Mouse (Mus musculus): ENCODE measurements around the gene Vps37b.

The Vps37b gene

GRCm38 (mm10) chr5:124000824-124001223, 31.2 kb downstream of the Vps37b start:
- peak; percentile 95 to 96 for DNase-seq

- no peak for DNase-seq
These were observed 33.7 kb downstream of the Vps37b start for GRCm38 (mm10) chr5:123998370-123998769.

GRCm38 (mm10) chr5:123997811-123998210, 34.3 kb downstream of the Vps37b start:
- peak in 1 of 2 experiments; percentile 69 for DNase-seq

GRCm38 (mm10) chr5:123997211-123997751, 34.8 kb downstream of the Vps37b start:
- peak; percentile 71 to 74 for DNase-seq

- DNase-seq, result no peak
These were observed 35.4 kb downstream of the Vps37b start for GRCm38 (mm10) chr5:123996695-123997094.

- peak in 1 of 2 experiments; percentile 69 for DNase-seq
These were observed 35.9 kb downstream of the Vps37b start for GRCm38 (mm10) chr5:123996194-123996593.

- DNase-seq, result no peak
These were observed 36.7 kb downstream of the Vps37b start for GRCm38 (mm10) chr5:123995388-123995787.

- no peak for DNase-seq
These were observed 37.6 kb downstream of the Vps37b start for GRCm38 (mm10) chr5:123994468-123994867.

GRCm38 (mm10) chr5:123993263-123994036, 38.6 kb downstream of the Vps37b start:
- DNase-seq, result peak; percentile 68 to 80

GRCm38 (mm10) chr5:123992794-123993193, 39.3 kb downstream of the Vps37b start:
- DNase-seq, result peak; percentile 92 to 95

- peak; percentile 34 to 42 for DNase-seq
These were observed 39.9 kb downstream of the Vps37b start for GRCm38 (mm10) chr5:123992193-123992637.

- peak in 1 of 2 experiments; percentile 22 for DNase-seq
These were observed 40.7 kb downstream of the Vps37b start for GRCm38 (mm10) chr5:123991321-123991720.

GRCm38 (mm10) chr5:123989941-123990885, 41.9 kb downstream of the Vps37b start:
- peak in 1 of 2 experiments; percentile 15 for DNase-seq

- no peak for DNase-seq
These were observed 44.6 kb downstream of the Vps37b start for GRCm38 (mm10) chr5:123987511-123987910.

GRCm38 (mm10) chr5:123986925-123987324, 45.1 kb downstream of the Vps37b start:
- no peak for DNase-seq

GRCm38 (mm10) chr5:123985434-123985833, 46.6 kb downstream of the Vps37b start:
- peak in 1 of 2 experiments; percentile 10 for DNase-seq

GRCm38 (mm10) chr5:123982838-123983237, 49.2 kb downstream of the Vps37b start:
- no peak for DNase-seq

- peak in 1 of 2 experiments; percentile 44 for DNase-seq
These were observed 50.9 kb downstream of the Vps37b start for GRCm38 (mm10) chr5:123981250-123981554.

- peak in 1 of 2 experiments; percentile 47 for DNase-seq
These were observed 51.4 kb downstream of the Vps37b start for GRCm38 (mm10) chr5:123980521-123981249.

- DNase-seq, result no peak
These were observed 52.1 kb downstream of the Vps37b start for GRCm38 (mm10) chr5:123979980-123980369.

- DNase-seq, result peak in 1 of 2 experiments; percentile 36
These were observed 52.7 kb downstream of the Vps37b start for GRCm38 (mm10) chr5:123979221-123979979.

- no peak for DNase-seq
These were observed 53.9 kb downstream of the Vps37b start for GRCm38 (mm10) chr5:123978131-123978530.

Measured in cerebellum, postnatal 25 days (tissue).